Mouse (Mus musculus): ENCODE results near the gene Aqp8.

Aqp8 gene

GRCm38 (mm10) chr7:123499481-123500238 is 37.6 kb downstream of the Aqp8 start:
- DNase-seq (ENCODE audit: low spot score) = no peak

GRCm38 (mm10) chr7:123500239-123501219 is 38.4 kb downstream of the Aqp8 start, which contains the start of gene Zkscan2:
Gene Zkscan2 (minus strand): TSS chr7:123500449.
- no peak for DNase-seq (ENCODE audit: low spot score)

DNA sequence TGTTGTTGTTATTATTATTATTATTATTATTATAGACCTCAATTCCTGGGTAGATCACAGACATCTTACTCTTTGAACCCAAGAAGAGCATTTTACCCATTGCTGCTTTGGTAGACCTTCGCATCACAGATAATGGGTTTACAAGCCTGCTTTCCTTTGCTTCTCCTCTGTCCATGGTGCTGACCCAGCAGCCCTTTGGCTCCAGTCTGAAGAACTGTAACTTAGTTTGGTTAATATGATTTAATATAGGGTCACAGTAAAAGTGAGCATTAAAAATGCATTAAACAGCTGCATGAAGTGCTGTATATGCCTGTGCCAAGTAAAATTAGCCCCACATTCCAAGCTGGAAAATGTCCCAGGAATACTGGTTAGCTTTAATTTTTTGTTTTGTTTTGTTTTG is 41.3 kb downstream of the Aqp8 start:
- peak; percentile 8 for DNase-seq (ENCODE audit: low spot score)

DNA sequence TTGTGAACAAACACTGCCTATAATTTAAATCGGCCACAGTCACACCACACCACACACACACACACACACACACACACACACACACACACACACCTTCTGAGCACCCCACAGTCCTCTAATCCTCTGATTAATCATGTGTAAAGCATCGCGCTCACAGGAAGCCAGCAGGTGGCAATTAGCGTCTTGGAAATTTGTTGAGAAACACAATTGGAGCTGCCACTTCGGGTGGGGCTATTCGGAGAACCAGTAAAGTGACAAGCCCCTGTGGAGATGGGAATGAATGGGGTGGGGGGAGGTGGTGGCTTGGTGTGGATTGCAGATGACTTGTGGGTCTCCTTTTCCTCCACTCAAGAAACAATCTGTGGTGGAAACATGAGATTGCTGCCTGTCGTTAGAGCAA is 45.9 kb downstream of the Aqp8 start:
- DNase-seq (ENCODE audit: low spot score) = no peak
